Mouse (Mus musculus): ENCODE measurements around the gene Capza3.

Capza3 gene

DNA sequence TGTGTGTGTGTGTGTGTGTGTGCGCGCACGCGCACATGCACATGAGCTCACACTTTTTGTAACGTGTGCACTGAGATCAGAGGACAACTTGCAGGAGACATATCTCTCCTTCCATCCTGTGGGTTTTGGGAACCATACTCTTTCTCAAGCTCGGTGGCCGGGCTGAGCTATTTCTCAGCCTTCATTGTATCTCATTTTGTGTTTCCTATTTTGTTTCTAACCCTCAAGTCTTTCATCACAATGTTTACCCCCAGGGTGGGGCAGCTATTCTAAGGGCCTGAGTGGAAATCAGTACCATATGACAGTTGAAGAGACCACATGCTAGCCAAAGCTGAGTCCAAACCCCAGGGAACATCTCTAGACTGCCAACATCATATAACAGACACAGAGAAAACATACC, at the start of gene Capza3:
TSS of gene Capza3 (plus strand) at position 301 of the 400 bp plus-strand sequence.
- in situ Hi-C loops (cut with MseI, MboI), result no loop called here

GRCm38 (mm10) chr6:140005181-140005580, 35.9 kb upstream of the Capza3 start:
- in situ Hi-C loops (cut with MseI, MboI), result no loop called here

DNA sequence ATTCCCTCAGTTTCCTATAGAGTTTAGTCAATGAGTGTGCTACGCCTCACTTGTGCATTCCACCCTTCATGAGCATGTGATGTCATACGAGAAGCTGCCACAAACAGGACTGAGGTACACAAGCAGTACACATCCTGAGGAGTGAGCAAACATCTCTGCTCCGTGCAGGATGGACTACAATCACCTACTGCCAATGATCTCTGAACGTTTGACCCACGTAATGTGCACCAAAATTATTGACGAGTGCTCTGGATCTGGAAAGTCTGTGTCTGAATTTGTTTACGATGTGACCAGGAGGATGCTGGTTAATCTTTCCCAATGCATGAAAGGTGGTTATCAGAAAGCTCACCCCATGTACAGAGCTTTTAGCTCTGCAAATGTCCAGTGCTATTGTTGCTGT, 16.6 kb upstream of the Capza3 start:
- in situ Hi-C loops (cut with MseI, MboI), result no loop called here

DNA sequence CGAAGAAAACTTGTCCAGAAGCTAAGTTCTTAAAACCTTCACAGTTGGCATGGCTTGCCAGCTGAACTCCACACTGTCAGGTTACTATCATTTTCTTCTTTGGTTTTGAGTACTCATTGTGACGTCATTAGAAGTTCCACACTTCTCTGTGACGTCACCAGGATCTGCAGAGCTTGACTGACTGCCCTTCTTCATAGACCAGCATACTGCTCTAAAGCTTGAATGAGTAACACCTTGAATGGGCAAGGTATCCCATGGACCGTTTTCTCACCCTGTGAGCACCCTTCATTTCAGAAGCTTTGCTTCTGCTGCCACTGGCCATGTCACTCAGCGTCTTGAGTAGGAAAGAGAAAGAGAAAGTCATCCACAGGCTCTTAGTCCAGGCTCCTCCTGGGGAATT, 305 bp downstream of the Capza3 start, which contains the start of gene Plcz1:
TSS of gene Plcz1 (minus strand) at position 101 of the 400 bp plus-strand sequence.
- in situ Hi-C loops (cut with MseI, MboI), result no loop called here

GRCm38 (mm10) chr6:140051476-140051875, 10.4 kb downstream of the Capza3 start:
- in situ Hi-C loops (cut with MseI, MboI), result no loop called here

- in situ Hi-C loops (cut with MseI, MboI), result no loop called here
Observed at GRCm38 (mm10) chr6:140054271-140054928, 13.3 kb downstream of the Capza3 start.

DNA sequence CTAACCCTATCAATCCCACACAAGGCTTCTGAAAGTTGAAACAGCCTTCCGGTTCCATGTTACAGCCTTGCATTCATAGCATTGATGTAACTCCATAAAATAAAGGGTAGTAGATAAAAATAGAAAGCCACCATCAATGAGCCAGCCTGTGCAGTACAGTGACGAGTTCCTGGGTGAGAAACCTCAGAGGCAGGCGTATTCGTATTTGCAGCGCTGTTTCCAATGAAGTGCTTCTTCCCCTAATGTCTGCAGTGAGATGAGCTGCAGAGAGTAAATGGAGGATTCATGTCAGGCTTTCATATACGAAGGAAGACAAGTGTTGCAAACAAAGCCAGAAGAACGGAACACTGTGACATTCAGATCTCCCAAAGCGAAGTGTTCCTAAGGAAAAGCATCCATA, 28.1 kb downstream of the Capza3 start:
- in situ Hi-C loops (cut with MseI, MboI), result no loop called here

GRCm38 (mm10) chr6:140080933-140081332, 39.9 kb downstream of the Capza3 start:
- in situ Hi-C loops (cut with MseI, MboI), result no loop called here

- in situ Hi-C loops (cut with MseI, MboI), result no loop called here
Observed at GRCm38 (mm10) chr6:140081739-140082138, 40.7 kb downstream of the Capza3 start.

DNA sequence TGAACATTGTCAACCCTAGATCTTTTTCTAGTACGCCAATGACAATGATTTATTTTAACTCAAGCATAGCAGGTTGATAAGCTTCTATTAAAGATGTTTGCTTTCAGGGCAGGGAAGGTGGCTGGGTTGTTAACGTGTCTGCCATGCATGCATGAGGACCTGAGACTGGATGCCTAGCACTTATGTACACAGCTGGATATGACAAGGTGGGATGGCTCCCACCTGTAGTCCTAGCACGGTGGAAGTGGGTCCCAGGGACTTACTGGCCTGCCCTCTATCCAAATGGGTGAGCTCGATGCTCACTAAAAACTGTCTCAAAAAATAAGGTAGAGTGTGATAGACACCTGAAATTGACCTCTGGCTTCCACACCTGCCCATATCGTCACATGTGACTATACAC, 48.8 kb downstream of the Capza3 start:
- in situ Hi-C loops (cut with MseI, MboI), result no loop called here
